Mouse (Mus musculus) heart, postnatal 0 days (tissue): Measurements from ENCODE around the gene Olfr1357.

Source experiments
- CTCF ChIP-seq: IDR thresholded peaks from 2 replicates; pipeline ENCODE4 v1.5.1; 2016; ENCODE audit warnings: antibody characterized with exemption, control low read depth, low read depth
- EP300 ChIP-seq: IDR thresholded peaks from 2 replicates; pipeline ENCODE4 v1.6.1; 2016; ENCODE audit warnings: antibody characterized with exemption, low read depth

DNA sequence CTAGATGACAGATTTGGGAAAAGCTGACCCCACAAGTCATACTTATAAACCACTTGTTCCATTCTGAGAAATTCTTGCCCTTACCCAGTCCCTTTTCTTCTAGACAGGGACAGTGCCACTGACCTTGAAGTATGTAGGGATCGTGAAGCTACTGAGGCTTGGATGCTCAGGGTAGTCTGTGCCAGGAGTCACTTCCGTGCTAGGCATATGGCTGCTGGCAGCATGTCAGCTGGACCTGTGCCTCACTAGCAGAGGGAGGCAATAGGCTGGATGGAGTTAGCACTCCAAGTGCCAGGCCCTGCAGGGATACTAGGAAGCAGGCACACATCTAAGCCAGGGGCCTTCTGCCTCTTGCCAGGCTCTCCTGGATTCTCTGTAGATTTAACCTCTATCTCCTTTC lies 42.2 kb downstream of the Olfr1357 start:
- TF ChIP-seq EP300 (no peak), CTCF (no peak)
